Mouse (Mus musculus) kidney, embryonic 16.5 days (tissue): ENCODE results near the gene Mbtps2. TPM values are rescaled to one million over a fixed set of nuclear protein-coding genes. Genes with fewer than 3 reads are reported as not detected.

Source experiments
- ATAC-seq: fragments of 200-750 bp; cut with Nextera tagmentation; 2 replicates; pipeline ENCODE4 v1.8.0; 2017; ENCODE audit warnings: moderate TSS enrichment; ENCODE audit not compliant: low FRiP score, low TSS enrichment
- H3K27ac ChIP-seq: fragments of 300-500 bp; sonication (generic); 2 replicates; pipeline ENCODE4 v1.5.1; 2014; ENCODE audit warnings: low read length
- H3K27me3 ChIP-seq: fragments of 300-500 bp; sonication (generic); 2 replicates; pipeline ENCODE4 v1.6.1; 2014; ENCODE audit warnings: low read length, control low read depth, mixed read lengths; ENCODE audit not compliant: insufficient read depth
- H3K36me3 ChIP-seq: fragments of 300-500 bp; sonication (generic); 2 replicates; pipeline ENCODE4 v1.6.1; 2014; ENCODE audit warnings: low read length, control low read depth, mixed read lengths; ENCODE audit not compliant: insufficient read depth
- H3K4me1 ChIP-seq: fragments of 300-500 bp; sonication (generic); 2 replicates; pipeline ENCODE4 v1.6.1; 2014; ENCODE audit warnings: low read length, control low read depth, mixed read lengths; ENCODE audit not compliant: insufficient read depth
- H3K4me2 ChIP-seq: fragments of 300-500 bp; sonication (generic); replicated peaks from 2 replicates; pipeline ENCODE4 v1.6.1; 2014; ENCODE audit warnings: low read depth, low read length
- H3K4me3 ChIP-seq: fragments of 300-500 bp; sonication (generic); 2 replicates; pipeline ENCODE4 v1.5.1; 2014; ENCODE audit warnings: mild to moderate bottlenecking, low read length
- H3K9ac ChIP-seq: fragments of 300-500 bp; sonication (generic); replicated peaks from 2 replicates; pipeline ENCODE4 v1.6.1; 2014; ENCODE audit warnings: low read length
- H3K9me3 ChIP-seq: fragments of 300-500 bp; sonication (generic); 2 replicates; pipeline ENCODE4 v1.6.1; 2016; ENCODE audit warnings: low read length, control low read depth
- WGBS: fragments of 180-500 bp; shearing (Covaris S2); extraction: QIAGEN DNeasy Blood & Tissue Kit; methylation state at CpG from one replicate; pipeline ENCODE4 v1.1.7; 2014; 5-methylcytosine and 5-hydroxymethylcytosine counted together
- polyA plus RNA-seq: library from polyadenylated mRNA; unstranded; fragments of >200 nt; fragmentation: Nextera tagmentation; extraction: Ambion mirVana; gene quantifications from 2 replicates; pipeline ENCODE4 v1.2.1, GENCODE M21; 2015

The Mbtps2 gene
- polyA plus RNA-seq, 1 experiment from 2014 or later, result 21.2 TPM

DNA sequence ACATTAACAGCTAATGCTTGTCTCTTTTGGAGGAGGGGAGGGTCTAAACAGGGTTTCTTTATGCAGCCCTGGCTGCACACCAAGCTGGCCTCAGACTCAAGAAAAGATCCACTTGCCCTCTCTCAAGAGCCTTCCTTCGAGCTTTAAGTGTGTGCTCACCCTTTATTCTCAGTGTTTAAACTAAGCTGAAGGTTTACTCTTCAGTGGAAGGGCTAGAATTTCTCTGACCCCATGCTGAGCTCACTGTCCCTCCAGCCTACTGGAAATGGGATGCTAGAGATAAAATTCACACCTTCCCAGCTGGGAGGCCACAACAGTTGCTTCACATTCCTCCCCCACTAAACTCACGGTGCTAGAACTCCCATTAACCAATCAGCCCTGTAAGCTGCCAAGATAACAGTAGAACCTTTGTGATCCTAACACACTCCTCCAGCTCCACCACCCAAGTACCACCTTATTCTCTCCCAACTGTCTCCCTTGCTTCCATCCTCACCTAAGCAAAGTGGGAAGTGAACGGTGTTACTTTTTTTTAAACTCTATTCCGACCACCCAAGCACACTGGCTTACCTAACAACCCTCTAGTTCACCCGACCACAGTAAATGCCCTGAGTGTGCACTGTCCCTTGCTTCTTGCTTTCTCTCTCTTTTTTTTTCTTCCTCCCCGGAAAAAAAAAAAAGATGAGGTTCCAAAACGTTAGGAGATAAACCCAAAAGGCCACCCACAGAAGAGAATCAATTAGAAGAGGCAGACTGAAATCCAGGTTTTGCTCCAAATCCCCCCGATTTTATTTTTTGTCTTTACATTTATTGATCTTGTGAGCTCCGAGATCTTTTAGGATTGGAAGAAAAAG lies 108.4 kb downstream of the Mbtps2 start:
- H3K4me3 ChIP-seq, result peak overlapping the region; percentile 68
- peak overlapping the region; percentile 57 for H3K4me2 ChIP-seq
- ATAC-seq, result no peak
- peak overlapping the region; percentile 77 for H3K9ac ChIP-seq
- H3K4me1 ChIP-seq, result no peaks in the 10 kb centered on the region
- H3K36me3 ChIP-seq, result no peaks in the 10 kb centered on the region
- no peaks in the 10 kb centered on the region for H3K9me3 ChIP-seq
- 25% methylated on average over 9 of the region's 9 CpGs for WGBS
- no peak overlapping the region for H3K27ac ChIP-seq
- no peaks in the 10 kb centered on the region for H3K27me3 ChIP-seq

GRCm38 (mm10) chrX:157488831-157489230 lies 109.7 kb downstream of the Mbtps2 start:
- Histone ChIP-seq H3K9me3 (no peaks in the 10 kb centered on the region), H3K27me3 (no peaks in the 10 kb centered on the region), H3K4me2 (no peak overlapping the region), H3K4me1 (no peaks in the 10 kb centered on the region), H3K4me3 (no peak overlapping the region), H3K36me3 (no peaks in the 10 kb centered on the region), H3K9ac (no peak overlapping the region), H3K27ac (no peak overlapping the region)
- WGBS, result 86% methylated on average over 3 of the region's 3 CpGs
- no peak for ATAC-seq

DNA sequence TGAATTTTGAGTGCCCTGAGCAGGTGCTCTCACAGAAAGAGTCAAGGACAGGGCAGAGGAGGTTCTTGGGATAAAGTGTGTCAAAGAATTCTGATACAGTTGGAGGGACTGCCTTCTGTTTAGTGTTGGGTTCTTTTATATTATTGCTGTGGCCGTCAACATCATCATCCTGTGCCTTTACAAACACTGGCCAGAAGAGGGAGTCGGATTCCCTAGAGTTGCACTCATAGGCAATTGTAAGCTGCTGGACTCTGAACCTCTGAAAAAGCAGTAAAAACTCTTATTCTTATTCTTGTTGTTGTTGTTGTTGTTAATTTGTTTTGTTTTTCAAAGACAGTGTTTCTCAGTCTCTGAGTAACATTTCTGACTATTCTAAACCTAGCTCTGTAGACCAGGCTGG lies 111.8 kb downstream of the Mbtps2 start:
- Histone ChIP-seq H3K4me1 (no peaks in the 10 kb centered on the region), H3K27ac (no peak overlapping the region), H3K9ac (no peak overlapping the region), H3K27me3 (no peaks in the 10 kb centered on the region; the same call in 1 of the 2 replicates), H3K9me3 (no peaks in the 10 kb centered on the region), H3K4me2 (no peak overlapping the region), H3K36me3 (no peaks in the 10 kb centered on the region), H3K4me3 (no peak overlapping the region)
- WGBS, result 55% methylated on average over 2 of the region's 2 CpGs
- no peak for ATAC-seq

Other genes starting within 250 kb of the Mbtps2 start
- 0.24 and 0.49 TPM in 2 replicates for gene Phex, start 183.4 kb downstream of the Mbtps2 start, polyA plus RNA-seq
- gene Sms, start 106.4 kb downstream of the Mbtps2 start, polyA plus RNA-seq, result 41.0 and 55.1 TPM in 2 replicates
- 4.0 and 5.1 TPM in 2 replicates for gene Yy2, start 29.7 kb downstream of the Mbtps2 start, polyA plus RNA-seq
- gene Smpx, start 100.2 kb upstream of the Mbtps2 start, polyA plus RNA-seq, result 5.9 and 7.6 TPM in 2 replicates
- gene Klhl34, start 219.7 kb upstream of the Mbtps2 start, polyA plus RNA-seq, result 0.24 and 0.30 TPM in 2 replicates